Mouse (Mus musculus) liver, adult 2 months (tissue): ENCODE measurements around the gene Prdm5.

Experiments used
- CTCF ChIP-seq: fragments of 200-500 bp; IDR thresholded peaks from 2 replicates; pipeline ENCODE4 v1.5.1; 2011; ENCODE audit warnings: low read depth, low read length, control low read depth
- POLR2A ChIP-seq: fragments of 200-500 bp; IDR thresholded peaks from 2 replicates; pipeline ENCODE4 v1.6.1; 2011; ENCODE audit warnings: low read length, control low read depth; ENCODE audit not compliant: insufficient read depth; ENCODE audit errors: extremely low read depth

- TF ChIP-seq CTCF = no peak
- TF ChIP-seq POLR2A = no peak
Observed at GRCm38 (mm10) chr6:65888835-65889234, 110.0 kb downstream of the Prdm5 start.
